Mouse (Mus musculus) lung, postnatal 0 days (tissue): ENCODE data around the gene Mcrip2.

Experiments
- CTCF ChIP-seq: IDR thresholded peaks from 2 replicates; pipeline ENCODE4 v1.5.1; 2016; ENCODE audit warnings: antibody characterized with exemption, mild to moderate bottlenecking
- EP300 ChIP-seq: IDR thresholded peaks from 2 replicates; pipeline ENCODE4 v1.6.1; 2016; ENCODE audit warnings: antibody characterized with exemption, mild to moderate bottlenecking, control low read depth

DNA sequence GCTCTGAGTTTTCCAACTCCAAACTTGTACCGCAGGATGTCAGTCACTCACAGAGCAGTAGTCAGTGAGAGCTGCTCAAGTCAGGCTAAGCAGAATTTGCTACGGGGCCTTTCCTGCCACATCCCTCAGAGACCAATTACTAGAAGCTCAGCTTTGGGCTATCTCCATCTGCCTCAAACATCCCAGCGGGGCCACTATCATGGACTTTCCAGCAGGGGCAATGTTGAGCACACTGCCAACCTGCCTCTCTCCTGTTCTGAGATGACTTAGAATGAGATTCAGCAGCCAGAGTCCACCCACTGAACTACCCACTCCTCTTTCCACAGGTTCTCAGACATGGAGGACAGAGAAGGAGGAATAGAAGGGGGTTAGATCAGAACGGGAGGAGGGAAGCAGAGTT, 17.1 kb upstream of the Mcrip2 start:
- TF ChIP-seq EP300 (no peak), CTCF (peak; percentile 61)
